Comparison of ENCODE assay signal across 8 mouse cellular contexts in the genomic region with DNA sequence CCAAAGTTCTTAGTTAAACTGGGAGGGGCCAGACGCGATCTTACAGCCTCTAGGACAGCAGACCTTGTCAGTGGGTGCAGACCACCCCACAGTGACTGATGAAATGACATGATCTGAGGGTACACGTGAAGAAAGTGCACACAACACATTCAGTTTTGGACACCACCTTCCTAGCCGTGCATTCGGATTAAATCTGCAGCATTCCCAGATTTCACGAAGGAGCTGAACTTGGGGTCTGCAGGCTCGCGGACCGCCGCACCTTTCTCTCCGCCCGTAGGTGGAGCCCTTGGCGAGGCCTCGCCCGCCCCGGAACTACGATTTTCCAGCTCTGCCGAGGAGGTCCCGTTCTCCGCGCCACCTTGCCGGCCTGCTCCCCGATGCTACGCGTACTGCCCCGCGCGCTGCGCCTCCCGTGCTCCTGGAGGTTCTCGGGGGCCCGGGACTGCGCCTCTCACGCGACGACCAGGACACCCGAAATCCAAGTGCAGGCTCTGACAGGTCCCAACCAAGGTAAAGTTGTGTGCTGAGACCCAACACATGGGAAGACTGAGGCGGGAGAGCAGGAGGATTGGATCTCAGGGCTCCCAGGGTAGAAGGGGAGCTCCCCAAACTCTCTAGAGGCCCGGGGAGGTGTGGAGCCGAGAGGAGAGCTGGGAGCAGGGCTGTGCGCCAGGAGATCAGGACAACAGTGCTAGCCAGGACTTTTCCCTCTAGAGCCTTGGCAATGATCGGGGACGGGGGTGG. TPM values are rescaled to one million over a fixed set of nuclear protein-coding genes. Genes with fewer than 3 reads are reported as not detected.
DNase-seq lines count a peak whose midpoint lies in the region; ATAC-seq lines count a peak whose summit lies in the region.

A gene (plus strand): TSS at position 286 of the 744 bp plus-strand sequence.

- peak; percentile 31; the same call in 1 of the 2 replicates for ATAC-seq in liver, embryonic 13.5 days (ENCODE audit: low read depth)
- peak; percentile 61; the same call in 1 of the 2 replicates for ATAC-seq in neural tube, embryonic 13.5 days (ENCODE audit: low read depth)

- peak within 1 kb of the TSS; percentile 61 for H3K4me3 ChIP-seq in liver, embryonic 13.5 days (replicated peaks)
- peak within 1 kb of the TSS; percentile 57 for H3K4me3 ChIP-seq in neural tube, embryonic 13.5 days

- peak; percentile 50 for DNase-seq in 3134 (ENCODE audit: extremely low read depth, insufficient read length, low spot score)
- DNase-seq in adrenal gland, adult 18-20 months (ENCODE audit: low spot score in 2 of 2), result peak; percentile 31 to 35
- DNase-seq in embryo, embryonic 11.5 days (ENCODE audit: low read depth, low spot score), result peak; percentile 32
- DNase-seq in heart, adult 18-20 months, result peak; percentile 52 to 63
- peak; percentile 63 for DNase-seq in kidney, adult 18-20 months
- DNase-seq in liver, embryonic 13.5 days, result no peak
- peak; percentile 47 for DNase-seq in urinary bladder, adult 2 months (ENCODE audit: low spot score)

- 2% methylated on average over 43 of the region's 43 CpGs for WGBS in liver, embryonic 13.5 days (ENCODE audit: insufficient replicate concordance)
- 1% methylated on average over 43 of the region's 43 CpGs for WGBS in neural tube, embryonic 13.5 days

- peaks cover 28% of the 10 kb centered on the region for H3K27me3 ChIP-seq in liver, embryonic 13.5 days
- peaks cover 11% of the 10 kb centered on the region for H3K27me3 ChIP-seq in neural tube, embryonic 13.5 days

- H3K4me2 ChIP-seq in liver, embryonic 13.5 days, result peak within 1 kb of the TSS; percentile 73
- H3K4me2 ChIP-seq in neural tube, embryonic 13.5 days, result peak within 1 kb of the TSS; percentile 97

- peak within 1 kb of the TSS; percentile 61 for H3K9ac ChIP-seq in liver, embryonic 13.5 days
- H3K9ac ChIP-seq in neural tube, embryonic 13.5 days, result peak within 1 kb of the TSS; percentile 78

- no peaks in the 10 kb centered on the region for H3K36me3 ChIP-seq in liver, embryonic 13.5 days
- H3K36me3 ChIP-seq in neural tube, embryonic 13.5 days, result no peaks in the 10 kb centered on the region

- H3K9me3 ChIP-seq in liver, embryonic 13.5 days (replicated peaks), result no peaks in the 10 kb centered on the region
- H3K9me3 ChIP-seq in neural tube, embryonic 13.5 days, result no peaks in the 10 kb centered on the region

- H3K27ac ChIP-seq in liver, embryonic 13.5 days, result no peak within 1 kb of the TSS
- no peak within 1 kb of the TSS for H3K27ac ChIP-seq in neural tube, embryonic 13.5 days (replicated peaks)

- H3K4me1 ChIP-seq in liver, embryonic 13.5 days (replicated peaks), result no peaks in the 10 kb centered on the region; the same call in 1 of the 2 replicates
- H3K4me1 ChIP-seq in neural tube, embryonic 13.5 days (replicated peaks), result peaks cover 13% of the 10 kb centered on the region

RNA-seq across cellular contexts. Expression of the gene that starts here (rescaled TPM):
- 10 to 100 TPM; 22.3 to 22.8 TPM for total RNA-seq in adrenal gland, adult 18-20 months (2021)
- 10 to 100 TPM; 34.7 to 35.2 TPM for total RNA-seq in heart, adult 18-20 months (2021)
- 10.2 and 10.7 TPM in 2 replicates for polyA plus RNA-seq in liver, embryonic 13.5 days (2015; fragmentation: Nextera tagmentation; extraction: Ambion mirVana)
- polyA plus RNA-seq in neural tube, embryonic 13.5 days (2015; fragmentation: Nextera tagmentation; extraction: Ambion mirVana), result 8.3 and 9.8 TPM in 2 replicates
- polyA plus RNA-seq in urinary bladder, adult 2 months (2012; rRNA removed), result 98.2 and 167 TPM in 2 replicates
